Mouse (Mus musculus) CH12.LX (cell line): ENCODE measurements around the gene Gm27021. TPM values are rescaled to one million over a fixed set of nuclear protein-coding genes. Genes with fewer than 3 reads are reported as not detected.

Experiments used
- DNase-seq: peaks from one replicate; pipeline ENCODE4 v3.0.0-alpha.2; 2013; ENCODE audit errors: extremely low read depth
- H3K27ac ChIP-seq: 2 replicates; pipeline ENCODE4 v1.5.1; 2012; ENCODE audit warnings: low read depth, mild to moderate bottlenecking, control low read depth, moderate library complexity; ENCODE audit not compliant: insufficient read depth
- H3K27me3 ChIP-seq: replicated peaks from 2 replicates; pipeline ENCODE3; 2012; ENCODE audit warnings: inconsistent platforms
- H3K36me3 ChIP-seq, 2 experiments: replicated peaks in 1 of 2; 2 replicates each; pipeline versions ENCODE3 to v1.6.1; 2012; ENCODE audit warnings: inconsistent platforms in 1 of 2, low read length in 1 of 2, mild to moderate bottlenecking in 1 of 2, mixed read lengths in 1 of 2, moderate library complexity in 1 of 2; ENCODE audit not compliant: control insufficient read depth in 1 of 2, insufficient read depth in 1 of 2
- H3K4me1 ChIP-seq, 2 experiments: 2 replicates each; pipeline ENCODE4 v1.6.1; 2012; ENCODE audit warnings: inconsistent platforms in 1 of 2, moderate library complexity in 1 of 2; ENCODE audit not compliant: insufficient read depth in 2 of 2, control insufficient read depth in 1 of 2
- H3K4me2 ChIP-seq: 2 replicates; pipeline ENCODE4 v1.6.1; 2012; ENCODE audit warnings: low read depth, mild to moderate bottlenecking, control low read depth; ENCODE audit not compliant: poor library complexity, insufficient read depth, severe bottlenecking
- H3K4me3 ChIP-seq, 3 experiments: fragments of 150-350 bp in 1 of 3; sonication (generic) in 1 of 3; replicated peaks in 1 of 3; 2 replicates each; pipeline versions ENCODE3 to v1.5.1; 2011 to 2012; ENCODE audit warnings: low read depth in 2 of 3, low read length in 2 of 3, mild to moderate bottlenecking in 2 of 3, moderate library complexity in 2 of 3, control low read depth in 1 of 3, improper control_type of control experiment in 1 of 3, inconsistent platforms in 1 of 3, mixed read lengths in 1 of 3; ENCODE audit not compliant: poor library complexity in 1 of 3
- H3K79me2 ChIP-seq: replicated peaks from 2 replicates; pipeline ENCODE4 v1.6.1; 2012; ENCODE audit warnings: mild to moderate bottlenecking, moderate library complexity; ENCODE audit not compliant: control insufficient read depth, poor library complexity, insufficient read depth, severe bottlenecking; ENCODE audit errors: extremely low read depth
- H3K9ac ChIP-seq: 2 replicates; pipeline ENCODE4 v1.6.1; 2012; ENCODE audit warnings: low read depth, mild to moderate bottlenecking, control low read depth, moderate library complexity; ENCODE audit not compliant: insufficient read depth
- H3K9me3 ChIP-seq: replicated peaks from 2 replicates; pipeline ENCODE3; 2012; ENCODE audit warnings: low read length, inconsistent platforms, mixed read lengths
- CTCF ChIP-seq, 2 experiments: IDR thresholded peaks in 1 of 2; conservative IDR thresholded peaks in 1 of 2; 2 replicates each; pipeline ENCODE4 v1.5.1; 2011 to 2012; ENCODE audit warnings: low read depth in 2 of 2, low read length in 2 of 2, improper control_type of control experiment in 1 of 2, inconsistent platforms in 1 of 2, mild to moderate bottlenecking in 1 of 2, moderate library complexity in 1 of 2
- E2F4 ChIP-seq: IDR thresholded peaks from 2 replicates; pipeline ENCODE4 v1.6.1; 2011; ENCODE audit warnings: low read depth, low read length, improper control_type of control experiment; ENCODE audit not compliant: insufficient replicate concordance
- EP300 ChIP-seq: IDR thresholded peaks from 2 replicates; pipeline ENCODE4 v1.6.1; 2011; ENCODE audit warnings: low read length, improper control_type of control experiment
- HCFC1 ChIP-seq: IDR thresholded peaks from 2 replicates; pipeline ENCODE4 v1.6.1; 2012; ENCODE audit warnings: low read depth, mild to moderate bottlenecking, inconsistent platforms, low read length, improper control_type of control experiment
- JUN ChIP-seq: IDR thresholded peaks from 2 replicates; pipeline ENCODE4 v1.6.1; 2011; ENCODE audit warnings: low read depth, mild to moderate bottlenecking, low read length, improper control_type of control experiment, moderate library complexity; ENCODE audit not compliant: insufficient read depth
- JUND ChIP-seq: conservative IDR thresholded peaks from 2 replicates; pipeline ENCODE4 v1.6.1; 2011; ENCODE audit warnings: low read depth, low read length, improper control_type of control experiment
- MAFK ChIP-seq: IDR thresholded peaks from 2 replicates; pipeline ENCODE4 v1.6.1; 2011; ENCODE audit warnings: low read length, improper control_type of control experiment; ENCODE audit not compliant: insufficient replicate concordance
- MAZ ChIP-seq: IDR thresholded peaks from 2 replicates; pipeline ENCODE4 v1.6.1; 2012; ENCODE audit warnings: low read depth, mild to moderate bottlenecking, inconsistent platforms, low read length, improper control_type of control experiment, moderate library complexity
- MEF2A ChIP-seq: IDR thresholded peaks from 2 replicates; pipeline ENCODE4 v1.6.1; 2014; ENCODE audit warnings: low read depth, mild to moderate bottlenecking, inconsistent platforms, low read length, improper control_type of control experiment, borderline replicate concordance
- POLR2A ChIP-seq: IDR thresholded peaks from 2 replicates; pipeline ENCODE4 v1.6.1; 2011; ENCODE audit warnings: low read depth, mild to moderate bottlenecking, improper control_type of control experiment, low read length
- RAD21 ChIP-seq: IDR thresholded peaks from 2 replicates; pipeline ENCODE4 v1.6.1; 2011; ENCODE audit warnings: low read depth, mild to moderate bottlenecking, low read length, improper control_type of control experiment, moderate library complexity
- SMC3 ChIP-seq: IDR thresholded peaks from 2 replicates; pipeline ENCODE4 v1.6.1; 2011; ENCODE audit warnings: low read depth, low read length, improper control_type of control experiment
- UBTF ChIP-seq: IDR thresholded peaks from 2 replicates; pipeline ENCODE4 v1.6.1; 2012; ENCODE audit warnings: low read depth, mild to moderate bottlenecking, inconsistent platforms, low read length, improper control_type of control experiment, moderate library complexity
- USF1 ChIP-seq: IDR thresholded peaks from 2 replicates; pipeline ENCODE4 v1.6.1; 2014; ENCODE audit warnings: low read depth, mild to moderate bottlenecking, inconsistent platforms, low read length, improper control_type of control experiment
- USF2 ChIP-seq: conservative IDR thresholded peaks from 2 replicates; pipeline ENCODE4 v1.6.1; 2011; ENCODE audit warnings: low read depth, low read length, improper control_type of control experiment
- ZMIZ1 ChIP-seq: IDR thresholded peaks from 2 replicates; pipeline ENCODE4 v1.6.1; 2012; ENCODE audit warnings: low read depth, mild to moderate bottlenecking, inconsistent platforms, low read length, improper control_type of control experiment
- dilution Hi-C: fragments of 300-500 bp; cut with MboI; formaldehyde crosslinking; loops from 2 replicates; pipeline ENCODE4 v1.14.3; 2020; ENCODE audit warnings: low sequenced_read_pairs; ENCODE audit not compliant: extremely low pct_unique_long_range_greater_than_20kb, extremely low pct_ligation_motif_present
- in situ Hi-C: fragments of 300-500 bp; cut with MboI; formaldehyde crosslinking; loops from 3 replicates; pipeline ENCODE4 v1.14.3; 2019; ENCODE audit warnings: low sequenced_read_pairs, low pct_ligation_motif_present, low pct_unique_long_range_greater_than_20kb, mixed read lengths
- polyA plus RNA-seq: library from polyadenylated mRNA; unstranded; fragments of >175 nt; gene quantifications from 2 replicates; pipeline ENCODE4 v1.2.1, GENCODE M21; 2012; ENCODE audit warnings: low read depth; ENCODE audit not compliant: insufficient read length
- total RNA-seq, 2 experiments: library from RNA; depleted of rRNA; stranded (reverse); fragments of 300-350 nt in 1 of 2; fragments of >200 nt in 1 of 2; gene quantifications; 2 replicates each; pipeline ENCODE4 v1.2.3; 2012 to 2014

The Gm27021 gene
- total and polyA plus RNA-seq, 3 experiments, result 1.0 to 1.1 TPM; not detected in 1

- in situ Hi-C loops, result no loop called here
- H3K9me3 ChIP-seq, result peaks cover 11% of the 10 kb centered on the region
- H3K27ac ChIP-seq, result no peak overlapping the region
- dilution Hi-C loops, result no loop called here
- no peak overlapping the region for H3K4me3 ChIP-seq
- H3K9ac ChIP-seq, result no peak overlapping the region
- peaks cover 4% of the 10 kb centered on the region for H3K27me3 ChIP-seq
- 0 out of 4 replicates have a peak, but pooled peaks cover 0 to 3% of the 10 kb centered on the region in 2 experiments for H3K4me1 ChIP-seq
- no peak for TF ChIP-seq JUN
- no peak for TF ChIP-seq MAFK
- no peak for TF ChIP-seq USF1
- TF ChIP-seq EP300, result no peak
- TF ChIP-seq JUND, result no peak
- no peak for TF ChIP-seq POLR2A
- TF ChIP-seq USF2, result no peak
- TF ChIP-seq HCFC1, result no peak
- TF ChIP-seq UBTF, result no peak
- TF ChIP-seq ZMIZ1, result no peak
- no peak for TF ChIP-seq MAZ
- TF ChIP-seq, all 38 proteins: peak for 0
- no peaks in the 10 kb centered on the region for H3K36me3 ChIP-seq
- no peak for DNase-seq
- H3K79me2 ChIP-seq, result no peaks in the 10 kb centered on the region
- H3K4me2 ChIP-seq, result no peak overlapping the region
Observed at GRCm38 (mm10) chr8:120598579-120598978, 69.3 kb downstream of the Gm27021 start.

- H3K27me3 ChIP-seq, result peaks cover 14% of the 10 kb centered on the region
- dilution Hi-C loops, result no loop called here
- TF ChIP-seq RAD21 (peak; percentile 40), E2F4 (no peak), CTCF (conservative IDR thresholded peaks at IDR 0.05 in 1 of 2, IDR thresholded peaks at IDR 0.05 in 1 of 2; ENCODE audit: low read depth in 2 of 2, low read length in 2 of 2) (peak; percentile 79 to 95), SMC3 (peak; percentile 56)
- in situ Hi-C loops, result no loop called here
- H3K27ac ChIP-seq, result no peak overlapping the region
- 0 out of 4 replicates have a peak, but pooled peaks cover 0 to 3% of the 10 kb centered on the region in 2 experiments for H3K4me1 ChIP-seq
- DNase-seq, result peak; percentile 71
- no peak overlapping the region for H3K9ac ChIP-seq
- H3K4me3 ChIP-seq, result no peak overlapping the region
- no peak overlapping the region for H3K4me2 ChIP-seq
- H3K36me3 ChIP-seq, result no peaks in the 10 kb centered on the region
- no peaks in the 10 kb centered on the region for H3K79me2 ChIP-seq
- peaks cover 6% of the 10 kb centered on the region for H3K9me3 ChIP-seq
Observed at GRCm38 (mm10) chr8:120595963-120596362, 71.9 kb downstream of the Gm27021 start.

GRCm38 (mm10) chr8:120594571-120594970 is 73.3 kb downstream of the Gm27021 start:
- DNase-seq, result peak; percentile 24
- no peak for TF ChIP-seq MEF2A
- TF ChIP-seq CTCF (conservative IDR thresholded peaks at IDR 0.05 in 1 of 2, IDR thresholded peaks at IDR 0.05 in 1 of 2; ENCODE audit: low read depth in 2 of 2, low read length in 2 of 2), result peak; percentile 39 to 49; a peak in 3 of 4 replicates
- dilution Hi-C loops, result no loop called here

More at GRCm38 (mm10) chr8:120594571-120594970, 73.3 kb downstream of the Gm27021 start:
- Histone ChIP-seq H3K36me3 (no peaks in the 10 kb centered on the region), H3K4me2 (no peak overlapping the region), H3K9me3 (peaks cover 6% of the 10 kb centered on the region), H3K27ac (no peak overlapping the region), H3K79me2 (no peaks in the 10 kb centered on the region), H3K27me3 (peaks cover 14% of the 10 kb centered on the region), H3K4me3 (no peak overlapping the region), H3K4me1 (peaks cover 0 to 10% of the 10 kb centered on the region in 2 experiments; a peak in 2 of 4 replicates), H3K9ac (no peak overlapping the region)
- in situ Hi-C loops, result no loop called here
